Mouse (Mus musculus) spleen, postnatal 4 days (tissue): ENCODE results near the gene Inafm2.
A peak's percentile ranks its signal among the peaks of the same experiment; 100 is the strongest.

ENCODE experiments used
- DNase-seq, 2 experiments: peaks; one replicate each; pipeline ENCODE4 v3.0.0; 2022; ENCODE audit warnings: low spot score in 2 of 2

Inafm2 gene

GRCm38 (mm10) chr2:118756103-118756502 is 10.5 kb downstream of the Inafm2 start:
- DNase-seq = no peak

GRCm38 (mm10) chr2:118759828-118760227 is 14.3 kb downstream of the Inafm2 start:
- DNase-seq = peak; percentile 77 to 85

GRCm38 (mm10) chr2:118760311-118761025 is 14.9 kb downstream of the Inafm2 start:
- no peak for DNase-seq

DNA sequence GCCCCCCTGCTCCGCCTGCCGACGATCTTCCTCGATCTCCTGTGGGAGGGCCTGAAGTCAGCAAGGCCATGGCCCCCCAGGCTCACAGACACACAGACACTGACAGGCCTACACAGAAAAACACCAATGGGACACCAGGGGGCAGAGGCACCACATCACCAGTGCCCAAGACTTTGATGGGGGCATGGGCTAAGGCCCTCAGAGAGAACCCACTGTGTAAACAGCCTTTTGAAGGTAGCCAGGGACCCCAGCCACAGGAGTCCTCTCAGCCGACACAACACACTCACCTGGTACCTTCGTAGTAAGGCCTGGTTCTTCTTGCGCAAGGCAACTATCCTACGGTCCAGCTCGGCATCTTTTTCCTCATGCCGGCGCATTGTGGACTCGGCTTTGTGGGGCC is 15.8 kb downstream of the Inafm2 start:
- no peak for DNase-seq

DNA sequence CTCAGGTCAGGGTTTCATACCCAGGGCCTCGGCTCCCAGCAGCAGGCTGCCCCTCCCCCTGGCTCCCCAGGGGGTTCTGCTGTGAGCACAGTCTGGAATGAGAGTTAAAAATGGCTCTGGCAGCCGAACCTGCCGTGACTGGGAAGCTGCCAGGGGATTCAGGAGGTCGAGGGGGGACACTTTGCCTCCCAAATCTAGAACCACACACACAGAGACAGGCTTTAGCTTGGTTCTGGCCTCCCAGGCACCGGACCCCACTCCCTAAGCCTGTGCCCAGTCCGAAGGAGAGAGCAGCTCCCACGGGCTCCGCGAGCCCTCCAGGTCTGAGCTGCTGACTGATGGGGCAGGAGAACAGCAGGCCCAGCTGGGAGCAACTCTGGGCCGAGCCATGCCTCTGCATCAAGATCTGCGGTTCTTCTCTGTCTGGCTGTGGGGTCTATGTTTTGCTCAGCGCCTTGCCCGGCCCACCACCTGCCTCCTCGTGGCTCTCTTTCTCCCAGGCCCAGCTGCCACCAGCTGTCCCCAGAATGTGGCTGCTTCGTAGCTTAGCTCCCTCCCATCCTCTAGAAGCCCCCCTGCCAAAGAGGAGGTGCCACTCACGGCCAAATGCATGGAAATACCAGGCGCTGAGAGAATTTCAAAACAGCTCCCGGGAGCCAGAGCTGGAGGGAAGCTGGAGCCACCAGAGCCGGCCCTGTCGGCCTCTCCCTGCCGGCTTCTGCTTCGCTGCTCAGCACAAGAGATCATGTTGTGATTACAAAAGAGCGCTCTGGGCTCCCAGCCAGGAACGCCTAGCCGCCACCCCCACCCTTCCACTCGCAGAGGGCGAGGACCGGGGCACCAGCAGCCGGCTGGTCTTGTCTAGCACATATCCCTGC is 16.6 kb downstream of the Inafm2 start, which contains the start of gene Ccdc9b:
Gene Ccdc9b (minus strand): TSS at position 756 of the 878 bp plus-strand sequence.
- DNase-seq = peak; percentile 83 to 88

DNA sequence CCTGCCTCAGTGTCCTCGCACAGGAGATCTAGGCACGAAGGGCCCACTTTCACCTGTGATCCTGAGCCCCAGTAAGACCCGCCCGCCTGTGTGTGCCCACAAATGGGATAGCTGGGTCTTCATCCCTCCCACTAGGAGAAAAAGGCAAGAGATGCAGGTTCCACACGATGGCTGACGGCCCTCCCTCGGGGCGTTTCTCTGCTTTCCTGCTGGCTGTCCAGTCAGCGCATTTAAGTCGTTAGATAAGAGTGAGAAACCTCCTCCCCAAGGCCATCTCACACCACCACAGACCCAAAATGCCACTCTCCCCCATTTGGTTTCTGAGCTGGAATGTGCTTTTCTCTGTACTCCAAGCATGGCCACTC is 17.2 kb downstream of the Inafm2 start:
- no peak for DNase-seq

DNA sequence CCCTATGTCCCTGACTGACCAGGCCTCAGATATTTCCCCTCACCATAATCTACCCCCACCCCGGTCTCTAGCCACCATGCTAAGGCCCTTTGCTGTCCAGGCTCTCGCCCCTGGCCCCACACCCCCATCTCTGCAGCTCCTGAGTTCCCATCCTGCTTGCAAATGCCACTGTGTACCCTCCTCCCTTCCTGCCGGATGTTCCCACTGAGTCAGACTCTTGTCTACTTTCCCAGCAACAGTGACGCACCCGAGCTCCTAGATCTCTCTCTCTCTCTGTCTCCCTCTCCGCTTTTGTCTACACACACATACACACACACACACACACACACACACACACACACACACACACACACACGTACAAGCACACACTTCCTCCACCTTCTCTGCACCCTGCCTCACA is 17.9 kb downstream of the Inafm2 start:
- DNase-seq = no peak

- DNase-seq = no peak
Observed at GRCm38 (mm10) chr2:118764094-118764831, 18.7 kb downstream of the Inafm2 start.

GRCm38 (mm10) chr2:118764875-118765274 is 19.3 kb downstream of the Inafm2 start:
- no peak for DNase-seq

DNA sequence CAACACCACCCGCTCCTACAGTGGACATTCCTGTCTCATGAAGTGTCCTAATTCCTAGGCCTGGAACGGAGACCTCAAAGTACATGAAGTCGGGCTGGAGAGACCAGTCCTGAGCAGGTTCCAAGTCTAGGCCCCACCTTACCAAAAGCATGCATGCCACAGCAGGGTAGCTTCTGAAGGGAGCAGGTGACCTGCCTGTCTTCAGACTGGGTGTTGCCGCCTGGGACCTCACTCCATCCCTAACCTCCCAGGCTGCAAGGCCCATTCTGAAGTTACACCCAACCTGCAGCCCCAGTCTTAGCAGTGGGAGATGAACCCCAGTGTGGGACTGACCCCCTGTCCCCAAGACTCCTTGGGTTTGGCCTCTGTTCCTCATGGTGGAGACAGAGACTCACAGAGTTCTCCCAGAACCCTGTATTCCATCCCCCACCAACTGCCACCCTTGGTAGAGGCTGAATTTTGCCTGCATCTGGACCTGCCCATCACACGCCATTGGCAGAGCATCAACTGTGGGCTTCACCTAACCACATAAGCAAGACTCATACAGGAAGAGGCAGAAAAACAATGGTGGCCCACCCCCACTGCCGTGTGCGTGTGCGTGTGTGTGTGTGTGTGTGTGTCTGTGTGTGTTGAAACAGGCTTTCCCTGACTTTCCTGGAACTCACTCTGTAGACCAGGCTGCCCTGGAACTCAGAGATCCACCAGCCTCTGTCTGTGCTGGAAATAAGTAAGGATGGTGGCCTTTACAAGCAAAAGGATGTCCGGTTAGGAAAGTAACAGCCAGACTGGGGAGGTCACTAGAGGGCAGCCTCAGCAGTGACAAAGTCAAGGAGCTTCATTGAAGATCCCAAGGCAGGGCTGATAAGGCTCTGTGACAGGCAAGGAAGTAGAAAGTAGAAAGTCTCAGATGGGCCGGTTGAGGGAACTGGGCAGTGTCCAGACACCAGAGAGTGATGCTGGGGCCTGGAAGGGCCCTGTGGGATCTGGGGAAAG is 20.8 kb downstream of the Inafm2 start:
- no peak for DNase-seq

- DNase-seq = no peak
Observed at GRCm38 (mm10) chr2:118772158-118772874, 26.8 kb downstream of the Inafm2 start, which contains the start of gene Phgr1. Gene Phgr1 (plus strand): TSS chr2:118772769.

- DNase-seq = no peak
Observed at GRCm38 (mm10) chr2:118774536-118774935, 29.0 kb downstream of the Inafm2 start.

GRCm38 (mm10) chr2:118775396-118775795 is 29.8 kb downstream of the Inafm2 start:
- no peak for DNase-seq

- DNase-seq = no peak
Observed at GRCm38 (mm10) chr2:118775846-118776245, 30.3 kb downstream of the Inafm2 start.

GRCm38 (mm10) chr2:118776295-118776694 is 30.7 kb downstream of the Inafm2 start:
- no peak for DNase-seq

DNA sequence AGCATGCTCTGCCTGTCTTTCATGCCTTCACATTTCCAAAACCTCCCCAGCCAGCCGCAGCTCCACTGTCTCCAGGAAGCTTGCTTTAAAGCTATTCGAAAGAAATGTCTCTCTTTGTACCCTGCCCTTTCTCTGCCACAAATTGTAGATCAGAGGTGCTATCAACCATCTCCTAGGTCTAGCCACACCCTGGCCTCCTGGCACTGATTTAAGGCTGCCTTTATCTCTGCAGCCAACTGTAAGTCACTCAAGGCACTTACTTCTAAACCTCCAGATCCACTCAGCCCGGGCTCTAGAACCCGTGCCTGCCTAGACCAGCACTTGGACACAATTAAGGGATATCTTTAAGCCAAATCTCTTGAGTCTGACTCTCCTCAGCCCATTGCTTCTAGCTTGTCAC is 32.9 kb downstream of the Inafm2 start:
- no peak for DNase-seq

DNA sequence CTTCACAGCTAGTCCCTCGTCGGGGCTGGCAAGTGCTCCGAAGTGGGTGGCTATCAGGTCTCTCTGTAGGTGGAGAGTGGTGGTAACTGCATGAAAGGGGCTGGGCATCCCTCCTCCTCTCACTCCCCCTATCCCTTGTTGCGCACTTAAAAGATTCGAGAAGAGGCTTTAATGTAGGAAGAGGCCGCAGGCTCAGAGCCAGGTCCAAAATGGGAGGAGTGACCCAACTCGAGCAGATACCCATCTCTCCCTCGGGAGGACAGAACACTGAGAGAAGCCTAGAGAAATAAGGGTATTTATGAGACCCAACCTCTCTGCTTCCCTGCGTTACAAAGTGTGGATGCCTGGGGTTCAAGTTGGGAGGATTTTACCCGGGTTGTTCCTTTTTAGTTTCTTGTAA is 33.5 kb downstream of the Inafm2 start:
- DNase-seq = no peak

- DNase-seq = peak; percentile 85 to 93
Observed at GRCm38 (mm10) chr2:118779504-118780480, 34.2 kb downstream of the Inafm2 start, which contains the start of gene Disp2. Gene Disp2 (plus strand): TSS chr2:118779719.

DNA sequence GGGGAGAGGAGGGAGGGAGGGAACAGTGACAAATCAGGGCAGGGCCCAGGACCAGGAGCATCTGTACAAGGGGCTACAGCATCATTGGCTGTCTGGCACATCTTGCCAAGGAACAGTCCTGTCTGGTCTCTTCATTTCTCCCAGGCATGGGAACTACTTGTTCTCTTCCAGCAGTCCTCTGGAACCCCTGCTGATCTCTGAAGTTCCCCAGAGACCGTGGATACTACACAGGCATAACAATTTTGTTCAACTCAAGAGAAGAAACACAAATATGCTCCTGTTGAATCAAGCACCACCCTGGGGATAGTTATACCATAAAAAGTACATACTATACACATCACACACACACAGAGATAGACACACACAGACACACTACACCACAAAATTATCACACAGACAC is 35.6 kb downstream of the Inafm2 start:
- DNase-seq = no peak
